Mouse (Mus musculus) liver, embryonic 15.5 days (tissue): ENCODE data around the gene Syt2. TPM values are rescaled to one million over a fixed set of nuclear protein-coding genes. Genes with fewer than 3 reads are reported as not detected.

Experiments used
- ATAC-seq: fragments of 200-750 bp; cut with Nextera tagmentation; 2 replicates; pipeline ENCODE4 v1.8.0; 2017; ENCODE audit warnings: moderate number of reproducible peaks, mild to moderate bottlenecking, moderate library complexity; ENCODE audit not compliant: insufficient read depth
- H3K27ac ChIP-seq: fragments of 300-500 bp; sonication (generic); replicated peaks from 2 replicates; pipeline ENCODE4 v1.5.1; 2015; ENCODE audit warnings: mild to moderate bottlenecking, inconsistent platforms
- H3K27me3 ChIP-seq: fragments of 300-500 bp; sonication (generic); 2 replicates; pipeline ENCODE4 v1.6.1; 2015; ENCODE audit warnings: mild to moderate bottlenecking, inconsistent platforms
- H3K36me3 ChIP-seq: fragments of 300-500 bp; sonication (generic); replicated peaks from 2 replicates; pipeline ENCODE4 v1.6.1; 2015; ENCODE audit warnings: moderate library complexity, mild to moderate bottlenecking, inconsistent platforms
- H3K4me1 ChIP-seq: fragments of 300-500 bp; sonication (generic); replicated peaks from 2 replicates; pipeline ENCODE4 v1.6.1; 2015; ENCODE audit warnings: inconsistent platforms
- H3K4me2 ChIP-seq: fragments of 300-500 bp; sonication (generic); 2 replicates; pipeline ENCODE4 v1.6.1; 2015; ENCODE audit warnings: moderate library complexity, mild to moderate bottlenecking, inconsistent platforms
- H3K4me3 ChIP-seq: fragments of 300-500 bp; sonication (generic); replicated peaks from 2 replicates; pipeline ENCODE4 v1.5.1; 2015; ENCODE audit warnings: mild to moderate bottlenecking, inconsistent platforms
- H3K9ac ChIP-seq: fragments of 300-500 bp; sonication (generic); 2 replicates; pipeline ENCODE4 v1.6.1; 2015; ENCODE audit warnings: moderate library complexity, mild to moderate bottlenecking, inconsistent platforms
- H3K9me3 ChIP-seq: fragments of 300-500 bp; sonication (generic); replicated peaks from 2 replicates; pipeline ENCODE4 v1.6.1; 2016; ENCODE audit warnings: inconsistent platforms
- WGBS: fragments of 180-500 bp; shearing (Covaris S2); methylation state at CpG from one replicate; pipeline ENCODE4 v1.1.7; 2015; ENCODE audit warnings: mixed read lengths; ENCODE audit not compliant: insufficient replicate concordance; 5-methylcytosine and 5-hydroxymethylcytosine counted together
- polyA plus RNA-seq: library from polyadenylated mRNA; unstranded; fragments of >200 nt; fragmentation: Nextera tagmentation; extraction: Ambion mirVana; gene quantifications from 2 replicates; pipeline ENCODE4 v1.2.1, GENCODE M21; 2015

Gene Syt2
- polyA plus RNA-seq, 1 experiment from 2014 or later = 0.06 TPM

DNA sequence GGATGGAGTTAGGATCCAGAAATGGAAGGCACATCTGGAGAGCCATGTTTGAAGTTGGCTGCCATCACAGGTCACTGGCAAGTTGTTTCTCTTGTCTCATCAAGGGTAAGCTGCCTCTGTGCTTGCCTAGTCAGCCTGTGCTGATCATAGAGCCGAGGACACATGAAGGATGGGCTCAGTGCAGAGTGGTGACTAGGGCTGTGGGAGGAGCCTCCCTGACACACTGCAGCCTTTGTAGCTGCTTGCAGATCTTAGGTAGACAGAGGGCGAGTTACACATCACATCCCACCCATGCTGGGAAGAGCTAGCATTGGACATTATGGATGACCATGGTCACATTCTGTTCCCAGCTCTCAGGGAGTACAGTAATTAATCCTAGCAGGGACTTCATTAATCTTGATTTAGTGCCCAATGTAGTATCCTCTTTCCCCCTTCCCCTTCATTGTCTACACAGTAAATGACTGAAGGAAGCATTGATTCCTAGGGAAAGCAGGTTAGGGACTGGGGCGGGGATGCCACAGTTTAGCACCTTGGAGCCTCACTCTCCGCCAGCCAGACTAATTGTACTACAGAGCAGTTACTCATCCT, 40.5 kb downstream of the Syt2 start:
- Histone ChIP-seq H3K36me3 (no peaks in the 10 kb centered on the region), H3K4me3 (no peak overlapping the region), H3K27ac (no peak overlapping the region), H3K9me3 (no peaks in the 10 kb centered on the region), H3K27me3 (no peaks in the 10 kb centered on the region; the same call in 1 of the 2 replicates), H3K9ac (no peak overlapping the region), H3K4me2 (no peak overlapping the region), H3K4me1 (no peaks in the 10 kb centered on the region)
- WGBS = 45% methylated on average over 4 of the region's 4 CpGs
- no peak for ATAC-seq

GRCm38 (mm10) chr1:134696302-134696701, 49.8 kb downstream of the Syt2 start:
- Histone ChIP-seq H3K9ac (no peak overlapping the region), H3K27ac (no peak overlapping the region), H3K4me2 (no peak overlapping the region), H3K4me3 (no peak overlapping the region), H3K36me3 (no peaks in the 10 kb centered on the region), H3K4me1 (no peaks in the 10 kb centered on the region), H3K27me3 (no peaks in the 10 kb centered on the region), H3K9me3 (no peaks in the 10 kb centered on the region)
- 46% methylated on average over 2 of the region's 2 CpGs for WGBS
- no peak for ATAC-seq

GRCm38 (mm10) chr1:134697073-134697472, 50.6 kb downstream of the Syt2 start:
- Histone ChIP-seq H3K9ac (no peak overlapping the region), H3K36me3 (no peaks in the 10 kb centered on the region), H3K27me3 (no peaks in the 10 kb centered on the region), H3K9me3 (no peaks in the 10 kb centered on the region), H3K4me2 (no peak overlapping the region), H3K4me1 (no peaks in the 10 kb centered on the region), H3K27ac (no peak overlapping the region), H3K4me3 (no peak overlapping the region)
- ATAC-seq = no peak
- 61% methylated on average over 4 of the region's 4 CpGs for WGBS

- H3K9ac ChIP-seq = no peak overlapping the region
- H3K9me3 ChIP-seq = no peaks in the 10 kb centered on the region
- no peaks in the 10 kb centered on the region for H3K4me1 ChIP-seq
- H3K4me2 ChIP-seq = no peak overlapping the region
- no peak overlapping the region for H3K27ac ChIP-seq
- H3K36me3 ChIP-seq = no peaks in the 10 kb centered on the region
- no peak overlapping the region for H3K4me3 ChIP-seq
- H3K27me3 ChIP-seq = no peaks in the 10 kb centered on the region
- no peak for ATAC-seq
- WGBS = 76% methylated on average over 17 of the region's 17 CpGs
Observed at GRCm38 (mm10) chr1:134697522-134698250, 51.2 kb downstream of the Syt2 start.

DNA sequence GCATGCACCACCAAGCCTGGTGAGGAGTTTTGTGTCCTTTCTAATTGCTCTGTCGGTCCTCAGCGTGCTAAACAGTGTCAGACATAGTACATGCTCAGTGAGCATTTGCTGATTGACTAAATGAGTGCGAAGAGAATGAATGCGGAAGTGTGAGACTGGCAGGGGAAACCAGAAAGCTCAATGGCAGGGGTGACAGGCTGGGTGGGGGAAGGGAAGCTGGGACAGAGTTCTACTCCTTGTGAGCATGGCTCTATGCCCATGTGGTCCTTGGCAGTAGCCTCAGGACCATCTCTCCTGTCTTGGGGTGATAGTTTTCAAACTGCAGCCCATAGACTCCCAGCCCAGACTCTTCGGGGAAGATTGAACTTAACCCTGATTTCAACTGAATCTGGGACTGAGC, 52.0 kb downstream of the Syt2 start:
- no peak overlapping the region for H3K4me2 ChIP-seq
- no peak overlapping the region for H3K4me3 ChIP-seq
- 0 out of 2 replicates have a peak, but pooled peaks cover under 1% of the 10 kb centered on the region for H3K4me1 ChIP-seq
- no peaks in the 10 kb centered on the region for H3K9me3 ChIP-seq
- 43% methylated on average over 5 of the region's 5 CpGs for WGBS
- H3K36me3 ChIP-seq = no peaks in the 10 kb centered on the region
- no peak for ATAC-seq
- H3K27ac ChIP-seq = no peak overlapping the region
- H3K27me3 ChIP-seq = no peaks in the 10 kb centered on the region
- no peak overlapping the region for H3K9ac ChIP-seq

DNA sequence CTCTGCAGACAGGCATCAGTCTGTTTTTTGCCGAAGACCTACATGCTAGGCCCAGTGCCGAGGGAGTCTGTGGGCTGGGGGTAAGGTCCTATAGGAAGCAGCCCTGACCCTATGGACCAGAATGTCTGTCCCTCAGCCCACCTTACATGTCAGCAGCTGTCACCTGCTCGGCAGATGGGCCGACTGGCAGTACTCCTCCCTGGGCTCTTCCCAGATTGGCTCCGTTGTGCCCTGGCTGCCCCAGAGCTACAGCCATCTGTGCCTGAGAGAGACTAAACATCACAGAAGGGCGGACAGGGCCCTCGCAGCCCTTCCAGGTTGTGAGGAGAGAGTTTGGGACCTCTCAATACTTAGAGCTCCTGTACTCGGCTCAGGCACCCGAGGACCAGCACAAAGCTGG, 52.9 kb downstream of the Syt2 start:
- Histone ChIP-seq H3K27ac (no peak overlapping the region), H3K36me3 (no peaks in the 10 kb centered on the region), H3K4me1 (0 out of 2 replicates have a peak, but pooled peaks cover 3% of the 10 kb centered on the region), H3K27me3 (no peaks in the 10 kb centered on the region), H3K4me3 (no peak overlapping the region), H3K9ac (no peak overlapping the region), H3K9me3 (no peaks in the 10 kb centered on the region), H3K4me2 (no peak overlapping the region)
- 62% methylated on average over 9 of the region's 9 CpGs for WGBS
- ATAC-seq = no peak

- no peak overlapping the region for H3K9ac ChIP-seq
- H3K4me3 ChIP-seq = no peak overlapping the region
Observed at GRCm38 (mm10) chr1:134700151-134700550, 53.7 kb downstream of the Syt2 start.

DNA sequence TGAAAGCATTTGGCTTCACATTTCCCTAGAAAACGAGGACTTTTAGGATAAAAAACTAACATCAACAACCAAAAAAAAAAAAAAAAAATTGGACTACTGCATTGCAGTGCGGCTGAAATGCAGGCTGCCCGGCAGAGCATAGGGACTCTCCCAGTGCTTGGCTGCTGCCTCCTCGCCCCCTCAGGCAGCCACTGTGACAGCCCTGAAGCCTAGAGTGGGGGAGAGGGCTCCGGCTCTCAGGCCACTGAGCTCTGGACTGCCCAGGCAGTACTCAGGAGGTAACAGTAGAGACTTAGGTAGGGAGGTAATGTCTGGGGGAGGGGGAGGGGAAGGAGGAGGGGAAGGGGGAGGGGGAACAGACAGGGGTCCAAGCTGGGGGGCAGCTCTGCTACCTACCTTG, 54.2 kb downstream of the Syt2 start:
- ATAC-seq = no peak
- Histone ChIP-seq H3K27ac (no peak overlapping the region), H3K9me3 (no peaks in the 10 kb centered on the region), H3K4me2 (no peak overlapping the region), H3K36me3 (no peaks in the 10 kb centered on the region), H3K27me3 (peaks cover 10% of the 10 kb centered on the region), H3K9ac (no peak overlapping the region), H3K4me3 (no peak overlapping the region), H3K4me1 (0 out of 2 replicates have a peak, but pooled peaks cover 3% of the 10 kb centered on the region)
- 48% methylated on average over 5 of the region's 5 CpGs for WGBS

More at GRCm38 (mm10) chr1:134700151-134700550, 53.7 kb downstream of the Syt2 start:
- 55% methylated on average over 2 of the region's 2 CpGs for WGBS
- Histone ChIP-seq H3K36me3 (no peaks in the 10 kb centered on the region), H3K4me1 (0 out of 2 replicates have a peak, but pooled peaks cover 3% of the 10 kb centered on the region), H3K9me3 (no peaks in the 10 kb centered on the region), H3K27me3 (peaks cover 5% of the 10 kb centered on the region; the same call in 1 of the 2 replicates), H3K4me2 (no peak overlapping the region), H3K27ac (no peak overlapping the region)
- no peak for ATAC-seq

DNA sequence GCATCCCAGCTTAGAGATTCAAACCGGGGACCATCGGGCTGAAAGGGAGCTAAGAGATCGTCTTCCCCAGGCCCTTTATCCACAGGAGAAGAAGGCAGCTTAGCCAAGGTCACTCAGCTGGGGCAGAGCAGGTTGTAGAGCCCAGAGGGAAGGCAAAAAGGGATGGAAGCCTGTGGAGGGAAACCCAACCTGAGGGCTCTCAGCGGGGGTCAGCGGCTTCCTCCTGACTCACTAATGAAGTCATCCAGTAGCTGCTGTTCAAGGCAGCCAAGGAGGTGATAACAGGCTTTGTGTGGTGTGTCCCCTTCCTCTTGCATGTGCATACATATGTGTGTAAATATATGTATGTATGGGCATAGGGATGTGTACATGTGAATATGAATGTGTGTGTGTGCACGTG, 54.7 kb downstream of the Syt2 start:
- Histone ChIP-seq H3K9ac (no peak overlapping the region), H3K4me3 (no peak overlapping the region), H3K9me3 (no peaks in the 10 kb centered on the region), H3K4me2 (no peak overlapping the region), H3K36me3 (no peaks in the 10 kb centered on the region), H3K4me1 (0 out of 2 replicates have a peak, but pooled peaks cover 3% of the 10 kb centered on the region), H3K27me3 (peaks cover 16% of the 10 kb centered on the region), H3K27ac (no peak overlapping the region)
- no peak for ATAC-seq
- 31% methylated on average over 6 of the region's 6 CpGs for WGBS

DNA sequence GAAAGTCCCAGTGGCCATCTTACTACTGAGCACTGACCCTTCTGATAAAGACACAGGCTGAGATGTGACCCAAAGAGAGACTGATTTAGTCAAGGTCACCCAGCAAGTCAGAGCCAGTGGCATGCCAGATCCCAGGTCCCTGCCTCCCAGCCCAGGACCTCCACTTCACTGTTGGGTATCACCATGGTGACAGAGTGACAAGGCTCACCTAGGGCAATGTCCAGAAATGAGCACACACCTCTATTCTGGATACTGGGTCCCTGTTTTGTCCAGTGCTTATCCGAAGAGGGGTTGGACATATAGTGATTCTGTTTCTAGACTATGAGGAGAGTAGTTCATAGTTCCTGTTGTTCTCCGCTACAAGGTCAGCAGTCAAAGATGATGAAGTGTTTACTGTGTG, 56.8 kb downstream of the Syt2 start:
- ATAC-seq = peak; percentile 25; the same call in 1 of the 2 replicates
- H3K4me3 ChIP-seq = no peak overlapping the region
- H3K4me2 ChIP-seq = no peak overlapping the region
- H3K4me1 ChIP-seq = 0 out of 2 replicates have a peak, but pooled peaks cover 3% of the 10 kb centered on the region
- H3K27me3 ChIP-seq = peaks cover 36% of the 10 kb centered on the region
- 49% methylated on average over 2 of the region's 2 CpGs for WGBS
- H3K36me3 ChIP-seq = no peaks in the 10 kb centered on the region
- H3K9ac ChIP-seq = no peak overlapping the region
- H3K27ac ChIP-seq = no peak overlapping the region
- H3K9me3 ChIP-seq = no peaks in the 10 kb centered on the region

DNA sequence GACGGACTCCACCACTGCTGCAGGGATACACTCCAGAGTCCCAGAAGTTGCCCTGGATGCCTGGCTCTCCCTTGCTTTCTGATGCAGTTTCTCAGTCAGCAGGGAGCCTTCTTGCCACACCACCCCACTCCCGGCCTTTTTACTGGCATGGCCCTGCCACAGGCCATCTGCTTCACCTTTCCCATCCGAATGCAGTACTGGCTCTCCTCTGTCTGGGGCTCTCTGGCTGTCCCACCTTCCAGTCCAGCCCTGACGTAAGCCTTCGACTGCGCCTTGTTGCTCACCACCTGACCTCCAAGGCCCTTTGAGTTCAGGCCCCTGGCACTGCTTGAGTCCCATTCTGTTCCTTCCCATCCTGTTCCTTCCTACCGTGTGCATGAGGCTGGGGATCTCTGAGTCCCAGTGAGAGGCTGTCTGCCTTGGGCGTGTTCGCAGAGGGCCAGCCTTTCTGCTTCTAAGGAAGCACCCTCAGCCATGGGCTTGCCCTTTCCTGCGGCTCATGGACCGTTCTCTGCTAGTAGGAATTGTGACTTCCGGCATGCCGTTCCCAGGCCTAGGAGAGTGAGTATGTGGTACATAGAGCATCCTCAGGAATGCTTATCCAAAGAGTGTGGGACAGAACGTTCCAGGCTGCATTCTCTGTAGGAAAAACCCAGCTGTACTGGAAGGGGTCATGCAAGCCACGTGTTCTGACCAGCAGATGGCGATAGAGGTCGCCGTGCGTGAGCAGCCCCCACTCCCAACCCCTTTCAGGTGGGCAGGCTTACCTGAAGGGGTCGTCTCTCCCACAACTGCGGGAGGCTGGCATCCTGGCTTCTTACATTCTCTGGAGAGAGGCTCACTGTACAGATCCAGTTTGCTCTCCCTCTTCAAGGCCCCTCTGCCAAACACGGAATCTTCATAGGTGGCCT, 58.2 kb downstream of the Syt2 start:
- Histone ChIP-seq H3K27ac (no peak overlapping the region), H3K27me3 (peaks cover 50% of the 10 kb centered on the region), H3K4me3 (no peak overlapping the region), H3K4me1 (peaks cover 10% of the 10 kb centered on the region), H3K9ac (no peak overlapping the region), H3K4me2 (no peak overlapping the region), H3K36me3 (no peaks in the 10 kb centered on the region), H3K9me3 (no peaks in the 10 kb centered on the region)
- WGBS = 32% methylated on average over 22 of the region's 22 CpGs
- ATAC-seq = no peak
